20 mouse cellular contexts compared by ENCODE assay signal in genomic region chr1:39954652-39955051, GRCm38 (mm10).
"Had no signal": no experiment of that assay in that cellular context is flagged by ENCODE, and none has a peak within 500 bp of the region (broad histone marks: within the 10 kb centered on the region; RNA-seq: fewer than 3 reads in every experiment).

No protein-coding gene starts in this region.

- H3K27ac ChIP-seq: lung, embryonic 15.5 days; midbrain, embryonic 10.5 days; midbrain, embryonic 12.5 days; neural tube, embryonic 13.5 days; neural tube, embryonic 15.5 days had no signal

- H3K4me2 ChIP-seq: lung, embryonic 15.5 days; midbrain, embryonic 12.5 days; neural tube, embryonic 13.5 days; neural tube, embryonic 15.5 days had no signal

- ATAC-seq: liver, postnatal 0 days; lung, postnatal 0 days; midbrain, embryonic 16.5 days had no signal

- H3K27me3 ChIP-seq: lung, embryonic 15.5 days; midbrain, embryonic 12.5 days; neural tube, embryonic 13.5 days; neural tube, embryonic 15.5 days had no signal

- DNase-seq: liver, postnatal 0 days; lung, adult 2 months; lung, postnatal 4 days; midbrain, embryonic 14.5 days; retina, postnatal 1 day; right cerebral cortex, adult 18-20 months; right cerebral cortex, postnatal 25 days; right cerebral cortex, postnatal 4 days; spleen, adult 18-20 months; thymus, adult 18-20 months; thymus, postnatal 14 days; thymus, postnatal 36 days had no signal

- H3K36me3 ChIP-seq: lung, embryonic 15.5 days; midbrain, embryonic 10.5 days; midbrain, embryonic 12.5 days; neural tube, embryonic 13.5 days; neural tube, embryonic 15.5 days had no signal

- H3K9ac ChIP-seq: liver, postnatal 0 days; lung, embryonic 15.5 days; midbrain, embryonic 12.5 days; neural tube, embryonic 13.5 days; neural tube, embryonic 15.5 days had no signal

- H3K9me3 ChIP-seq: lung, embryonic 15.5 days; midbrain, embryonic 10.5 days; midbrain, embryonic 12.5 days; neural tube, embryonic 13.5 days; neural tube, embryonic 15.5 days had no signal

- H3K4me3 ChIP-seq: lung, embryonic 15.5 days; midbrain, embryonic 10.5 days; midbrain, embryonic 12.5 days; myocyte; neural tube, embryonic 13.5 days; neural tube, embryonic 15.5 days had no signal
